Comparison of ENCODE assay signal across 8 mouse cellular contexts in the genomic region with DNA sequence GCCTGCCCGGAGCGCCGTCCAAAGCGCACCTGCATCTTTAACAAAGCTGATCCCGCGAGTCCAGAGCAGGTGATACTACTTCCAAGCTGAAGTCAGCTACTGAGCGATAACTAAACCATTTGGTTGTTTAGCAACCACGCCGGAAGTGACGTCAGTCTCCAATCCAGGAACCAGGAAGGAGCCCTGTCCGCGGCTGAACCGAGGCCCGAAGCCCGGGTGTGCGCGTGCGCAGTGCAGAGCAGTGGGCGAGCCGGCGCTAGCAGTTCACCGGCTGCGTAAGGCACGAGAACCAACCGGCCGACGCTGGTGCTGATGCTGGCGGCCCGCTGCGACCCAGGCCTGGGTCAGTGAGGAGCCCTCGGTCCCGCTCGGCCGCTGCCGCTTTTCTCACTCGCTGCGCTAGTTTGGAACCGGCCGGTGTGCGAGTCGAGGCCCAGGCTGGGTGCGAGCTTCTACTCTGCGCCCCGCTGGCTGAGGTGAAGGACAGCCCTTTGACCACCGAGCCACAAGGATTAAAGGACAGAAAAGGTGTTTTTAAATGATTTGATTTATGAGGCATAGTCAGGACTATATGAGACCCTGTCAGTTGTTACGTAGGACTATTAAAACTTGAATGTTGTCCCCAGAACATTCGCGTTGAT. TPM values are rescaled to one million over a fixed set of nuclear protein-coding genes. Genes with fewer than 3 reads are reported as not detected.
DNase-seq lines count a peak whose midpoint lies in the region; ATAC-seq and TF ChIP-seq lines count a peak whose summit lies in the region.

A gene (minus strand): TSS at position 147 of the 641 bp plus-strand sequence.
A gene (plus strand): TSS at position 195 of the 641 bp plus-strand sequence.

- peak within 1 kb of the TSS; percentile 79 to 88 for H3K4me3 ChIP-seq in ES-E14 (ENCODE audit: insufficient read depth in 1 of 2, low read depth in 1 of 2, low read length in 2 of 2, poor library complexity in 1 of 2, severe bottlenecking in 1 of 2)
- H3K4me3 ChIP-seq in forebrain, embryonic 15.5 days = peak within 1 kb of the TSS; percentile 83
- H3K4me3 ChIP-seq in lung, adult 2 months (replicated peaks; ENCODE audit: extremely low read depth, low read depth, low read length) = peak within 1 kb of the TSS; percentile 86

- H3K9ac ChIP-seq in ES-E14 (ENCODE audit: insufficient read depth, low read depth, low read length, poor library complexity, severe bottlenecking) = peak within 1 kb of the TSS; percentile 89
- peak within 1 kb of the TSS; percentile 74 for H3K9ac ChIP-seq in forebrain, embryonic 15.5 days (replicated peaks)

- no peaks in the 10 kb centered on the region for H3K36me3 ChIP-seq in ES-E14 (ENCODE audit: control insufficient read depth, insufficient read depth, low read length, poor library complexity, severe bottlenecking)
- peaks cover 13% of the 10 kb centered on the region for H3K36me3 ChIP-seq in forebrain, embryonic 15.5 days

- peak; percentile 98 for DNase-seq in ES-E14 (ENCODE audit: low read depth, low spot score)
- peak; percentile 98 for DNase-seq in cerebellum, adult 11-12 months
- DNase-seq in heart, postnatal 25 days (ENCODE audit: low spot score) = peak; percentile 95
- DNase-seq in layer of hippocampus, adult 18-20 months (ENCODE audit: low spot score in 2 of 2) = peak; percentile 98 to 99
- DNase-seq in lung, adult 2 months = peak; percentile 97
- peak; percentile 95 to 96 for DNase-seq in thymus, adult 18-20 months

- H3K4me2 ChIP-seq in forebrain, embryonic 15.5 days (replicated peaks) = peak within 1 kb of the TSS; percentile 86

- peak; percentile 97 for ATAC-seq in forebrain, embryonic 15.5 days (replicated peaks)
- ATAC-seq in neutrophil, adult 5-6 weeks (ENCODE audit: extremely low read depth, insufficient number of reproducible peaks, low FRiP score, poor library complexity, severe bottlenecking) = peak; percentile 94

- peak within 1 kb of the TSS; percentile 14; the same call in 1 of the 2 replicates for H3K27ac ChIP-seq in ES-E14 (ENCODE audit: insufficient read depth, low read depth, low read length, poor library complexity, severe bottlenecking)
- H3K27ac ChIP-seq in forebrain, embryonic 15.5 days (replicated peaks) = peak within 1 kb of the TSS; percentile 90

- in situ Hi-C loops in ES-E14 (cut with MboI; ENCODE audit: low sequenced_read_pairs in 2 of 2, unreplicated experiment in 2 of 2) = loop anchor here in 1 of 2 experiments (10.0 kb wide), 1 partner anchor 155 kb away; no protein-coding TSS in a partner anchor

- TF ChIP-seq CTCF in lung, adult 2 months (IDR thresholded peaks at IDR 0.05; ENCODE audit: insufficient read depth, low read length) = no peak

- no peaks in the 10 kb centered on the region for H3K4me1 ChIP-seq in ES-E14 (ENCODE audit: control insufficient read depth in 2 of 2, insufficient read depth in 2 of 2, low read length in 2 of 2, poor library complexity in 1 of 2)
- H3K4me1 ChIP-seq in forebrain, embryonic 15.5 days = peaks cover 18% of the 10 kb centered on the region
- peaks cover 2% of the 10 kb centered on the region; the same call in 1 of the 2 replicates for H3K4me1 ChIP-seq in lung, adult 2 months (ENCODE audit: control insufficient read depth, insufficient read depth, low read length)

- no peaks in the 10 kb centered on the region for H3K27me3 ChIP-seq in forebrain, embryonic 15.5 days

- intact Hi-C loops in heart, postnatal 25 days (cut with DNase I) = loop anchor here (5.0 kb wide), 2 partner anchors 77 to 152 kb away; a partner anchor contains a TSS

- no peaks in the 10 kb centered on the region for H3K9me3 ChIP-seq in ES-E14 (ENCODE audit: control insufficient read depth, insufficient read depth, low read depth, low read length)
- H3K9me3 ChIP-seq in forebrain, embryonic 15.5 days = no peaks in the 10 kb centered on the region

- WGBS in forebrain, embryonic 15.5 days = 1% methylated on average over 48 of the region's 48 CpGs
- 2% methylated on average over 48 of the region's 48 CpGs for WGBS in lung, adult 2 months

- TF ChIP-seq POLR2A in lung, adult 2 months (IDR thresholded peaks at IDR 0.05; ENCODE audit: borderline replicate concordance, extremely low read depth, low read depth, low read length) = peak; percentile 85

TF ChIP-seq in ES-E14, 5 proteins besides CTCF, POLR2A, EP300 and RAD21:
- TF ChIP-seq ZC3H11A (IDR thresholded peaks at IDR 0.05; ENCODE audit: borderline replicate concordance, low read depth, low read length) (no peak), CHD2 (IDR thresholded peaks at IDR 0.05; ENCODE audit: low read depth, low read length) (no peak), HCFC1 (IDR thresholded peaks at IDR 0.05; ENCODE audit: borderline replicate concordance, insufficient read depth, low read length) (peak; percentile 37; the same call in 1 of the 2 replicates)

RNA-seq across cellular contexts. Expression of the first gene that starts in this region (rescaled TPM):
- 0.98 and 1.1 TPM in 2 replicates for total RNA-seq in ES-E14 (2012; rRNA removed)
- polyA plus RNA-seq in forebrain, embryonic 15.5 days (2015; fragmentation: Nextera tagmentation; extraction: Ambion mirVana) = 2.6 and 3.1 TPM in 2 replicates
- under 1 TPM; 0.39 to 0.64 TPM for total RNA-seq in heart, postnatal 25 days (2021)
- total RNA-seq in layer of hippocampus, adult 18-20 months (2021) = 1 to 10 TPM; 2.2 to 2.7 TPM
- 0.37 and 0.54 TPM in 2 replicates for polyA plus RNA-seq in lung, adult 2 months (2012; rRNA removed)
- total RNA-seq in neutrophil, adult 5-6 weeks (2017) = 2.1 and 2.8 TPM in 2 replicates

RNA-seq across cellular contexts. Expression of the second gene that starts in this region (rescaled TPM):
- total RNA-seq in ES-E14 (2012; rRNA removed) = 8.0 and 9.6 TPM in 2 replicates
- 36.7 and 38.5 TPM in 2 replicates for polyA plus RNA-seq in forebrain, embryonic 15.5 days (2015; fragmentation: Nextera tagmentation; extraction: Ambion mirVana)
- total RNA-seq in heart, postnatal 25 days (2021) = 10 to 100 TPM; 20.5 to 24.7 TPM
- total RNA-seq in layer of hippocampus, adult 18-20 months (2021) = 10 to 100 TPM; 23.9 to 24.3 TPM
- 42.1 and 57.2 TPM in 2 replicates for polyA plus RNA-seq in lung, adult 2 months (2012; rRNA removed)
- 43.6 and 44.2 TPM in 2 replicates for total RNA-seq in neutrophil, adult 5-6 weeks (2017)

Comparison
In these comparisons a context has a peak if more than half of its experiments do, and no peak if none do; other contexts are left out.
1. Peak in every context shown above with its lines: DNase-seq, ATAC-seq, H3K4me3 ChIP-seq and H3K27ac ChIP-seq.